Mouse (Mus musculus): Measurements from ENCODE around the gene F13a1.

Gene F13a1

DNA sequence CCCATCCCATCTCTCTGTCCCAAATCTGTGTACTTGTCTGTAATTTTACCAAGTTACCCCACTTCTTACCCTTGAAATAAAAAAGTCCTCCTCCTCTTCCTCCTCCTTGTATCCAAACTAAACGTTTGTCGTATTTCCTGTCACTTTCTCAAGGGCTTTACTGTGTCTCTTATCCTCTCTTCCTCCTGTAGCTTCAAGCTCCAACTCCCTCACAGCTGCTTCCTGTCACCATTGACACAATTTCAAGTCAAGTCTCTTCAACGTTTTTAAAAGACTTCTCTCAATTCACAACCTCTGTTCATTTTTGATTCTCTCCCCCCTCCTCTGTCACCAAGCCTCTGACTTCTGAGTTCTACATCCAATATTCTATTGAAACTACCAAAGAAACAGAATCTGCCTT, at the start of gene F13a1:
Gene F13a1 (minus strand): TSS at position 119 of the 400 bp plus-strand sequence.
- DNase-seq (ENCODE audit: low spot score in 2 of 2), result no peak

DNA sequence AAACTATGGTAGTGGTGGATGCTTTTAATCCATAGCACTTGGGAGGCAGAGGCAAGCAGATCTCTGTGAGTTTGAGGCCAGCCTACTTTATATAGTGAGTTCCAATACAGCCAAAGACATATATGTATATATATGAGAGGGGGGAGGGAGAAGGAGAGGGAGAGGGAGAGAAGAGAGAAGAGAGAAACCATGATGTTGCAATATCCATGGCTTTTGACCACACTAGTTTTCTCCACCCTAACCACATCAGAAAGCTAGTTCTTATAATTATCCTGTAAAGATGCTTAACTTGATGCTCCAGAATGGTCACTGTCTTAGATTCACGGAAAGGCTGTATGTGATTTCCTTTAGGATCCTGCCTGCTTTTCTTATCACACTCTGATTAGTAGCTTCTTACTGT, 41.6 kb upstream of the F13a1 start:
- no peak for DNase-seq (ENCODE audit: low spot score in 2 of 2)

DNA sequence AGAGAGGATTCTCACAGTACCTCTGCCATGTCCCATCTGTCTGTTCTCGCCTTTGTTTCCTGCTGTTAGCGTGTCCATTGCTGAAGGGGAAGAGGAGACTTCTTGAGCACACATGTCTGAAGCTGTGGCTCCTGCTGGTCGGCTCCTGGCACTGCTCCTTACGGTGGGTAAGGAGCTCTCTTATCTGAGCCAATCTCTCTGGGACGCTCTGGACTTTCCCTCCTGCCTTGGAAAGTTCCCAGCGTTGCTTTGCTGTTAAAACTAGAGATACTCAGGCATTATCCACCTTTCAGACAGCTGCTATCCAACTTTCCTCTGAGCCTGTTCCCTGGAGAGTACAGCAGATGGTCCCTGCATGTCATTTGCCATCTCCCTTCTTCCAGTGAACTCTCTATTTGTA, 39.1 kb upstream of the F13a1 start:
- no peak for DNase-seq (ENCODE audit: low spot score in 2 of 2)

- DNase-seq (ENCODE audit: low spot score in 2 of 2), result no peak
Observed at GRCm38 (mm10) chr13:37081506-37082241, 31.6 kb upstream of the F13a1 start.

GRCm38 (mm10) chr13:37071390-37071789, 21.3 kb upstream of the F13a1 start:
- DNase-seq (ENCODE audit: low spot score in 2 of 2), result no peak

- DNase-seq (ENCODE audit: low spot score in 2 of 2), result no peak
Observed at GRCm38 (mm10) chr13:37070824-37071223, 20.8 kb upstream of the F13a1 start.

DNA sequence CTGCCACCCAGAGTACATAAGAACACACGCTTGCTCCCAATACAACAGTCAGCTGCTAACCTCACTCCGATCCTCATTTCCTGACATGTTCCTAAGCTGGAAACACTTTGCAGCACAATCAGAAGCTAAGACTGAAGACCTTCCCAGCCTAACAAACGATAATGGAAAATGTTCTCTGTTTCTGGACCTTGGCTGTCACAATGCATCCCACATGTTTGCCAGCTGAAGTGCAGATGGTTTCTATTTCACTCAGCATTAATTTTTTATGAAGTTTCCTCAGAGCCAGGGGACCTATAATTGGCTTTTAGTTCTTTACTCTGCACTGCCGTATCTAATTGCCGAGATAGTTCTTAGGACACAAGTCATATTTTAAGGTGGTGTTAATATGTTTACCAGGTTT, 10.8 kb upstream of the F13a1 start:
- DNase-seq (ENCODE audit: low spot score in 2 of 2), result no peak

DNA sequence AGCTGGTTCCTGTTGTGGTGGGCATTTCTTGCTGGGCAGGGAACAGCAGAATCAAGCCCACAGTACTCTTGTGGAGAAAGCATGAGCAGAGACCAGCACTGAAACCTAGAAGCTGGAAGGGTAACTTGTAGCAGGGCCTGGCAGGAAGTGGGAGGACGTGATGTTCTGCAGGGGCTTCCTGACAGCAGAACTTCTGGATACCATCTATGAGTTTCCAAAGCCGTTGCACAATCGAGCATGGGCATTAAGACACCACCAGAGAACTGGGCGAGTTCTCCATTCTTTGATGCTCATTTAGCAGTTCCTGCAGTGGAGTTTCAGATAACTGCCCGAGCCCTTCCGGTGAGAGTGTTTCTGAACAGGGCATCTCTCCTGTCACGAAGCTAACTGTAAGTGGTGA, 6.6 kb upstream of the F13a1 start:
- no peak for DNase-seq (ENCODE audit: low spot score in 2 of 2)

- no peak for DNase-seq (ENCODE audit: low spot score in 2 of 2)
Observed at GRCm38 (mm10) chr13:37049631-37050030, 413 bp downstream of the F13a1 start.

DNA sequence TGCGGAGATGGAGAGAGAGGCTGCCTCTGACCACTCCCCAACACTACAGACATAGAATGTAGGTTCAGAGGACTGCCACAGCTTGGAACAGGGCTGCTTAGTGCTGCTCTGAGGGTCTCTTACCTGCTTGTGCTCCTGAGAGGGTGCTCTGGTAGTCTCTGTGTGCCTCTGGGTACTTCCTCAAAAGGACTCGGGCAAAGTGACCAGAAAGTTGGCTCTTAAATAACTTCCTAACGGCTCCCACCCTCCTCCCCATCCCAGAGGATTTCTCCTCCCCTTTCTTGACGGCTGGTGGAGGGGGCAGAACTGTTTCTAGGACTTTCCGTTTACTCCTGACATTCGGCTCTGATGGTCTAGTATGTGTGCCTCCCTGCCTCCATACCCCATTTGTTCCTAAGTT, 1.0 kb downstream of the F13a1 start:
- DNase-seq (ENCODE audit: low spot score in 2 of 2), result no peak

DNA sequence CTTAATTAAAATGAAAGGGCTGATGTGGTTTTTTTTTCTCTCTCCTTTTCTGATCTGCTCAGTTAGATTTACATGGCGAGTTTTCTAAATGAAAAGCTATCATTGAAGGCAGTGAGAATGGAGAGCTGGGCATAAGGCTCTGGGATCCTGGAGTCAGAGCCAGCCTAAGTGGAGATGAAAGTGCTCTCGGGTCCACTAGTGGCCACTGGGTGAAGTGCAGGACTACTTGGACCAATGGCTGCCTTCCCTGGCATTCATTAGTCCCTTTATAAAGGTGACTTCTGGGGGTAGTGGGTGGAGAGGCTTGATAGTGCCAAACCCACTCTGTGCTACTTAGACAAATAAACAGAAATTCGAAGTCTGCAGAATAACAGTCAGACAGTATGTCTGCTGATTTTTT, 5.0 kb downstream of the F13a1 start:
- no peak for DNase-seq (ENCODE audit: low spot score in 2 of 2)

DNA sequence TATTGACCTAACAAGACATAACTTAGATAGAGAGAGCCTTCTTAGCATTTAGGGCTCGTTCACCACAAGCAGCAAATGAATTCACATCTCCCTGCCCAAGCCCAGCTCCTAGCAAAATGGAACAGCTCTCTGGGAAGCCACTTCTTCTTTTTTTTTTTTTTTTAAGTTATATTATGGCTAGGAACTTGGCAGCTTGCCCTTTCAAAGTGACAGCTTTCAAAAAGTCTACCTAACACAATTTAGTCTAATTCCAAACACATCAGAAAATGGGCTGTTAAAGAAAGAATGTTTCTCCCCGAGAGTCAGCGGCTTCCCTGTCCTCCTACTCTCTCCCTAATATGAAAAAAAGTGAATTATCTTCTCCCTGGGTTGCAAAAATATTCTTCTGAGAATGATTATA, 15.3 kb downstream of the F13a1 start:
- DNase-seq (ENCODE audit: low spot score in 2 of 2), result no peak

- DNase-seq (ENCODE audit: low spot score in 2 of 2), result no peak
Observed at GRCm38 (mm10) chr13:37025996-37026579, 24.0 kb downstream of the F13a1 start.

GRCm38 (mm10) chr13:37021575-37021974, 28.5 kb downstream of the F13a1 start:
- no peak for DNase-seq (ENCODE audit: low spot score in 2 of 2)

DNA sequence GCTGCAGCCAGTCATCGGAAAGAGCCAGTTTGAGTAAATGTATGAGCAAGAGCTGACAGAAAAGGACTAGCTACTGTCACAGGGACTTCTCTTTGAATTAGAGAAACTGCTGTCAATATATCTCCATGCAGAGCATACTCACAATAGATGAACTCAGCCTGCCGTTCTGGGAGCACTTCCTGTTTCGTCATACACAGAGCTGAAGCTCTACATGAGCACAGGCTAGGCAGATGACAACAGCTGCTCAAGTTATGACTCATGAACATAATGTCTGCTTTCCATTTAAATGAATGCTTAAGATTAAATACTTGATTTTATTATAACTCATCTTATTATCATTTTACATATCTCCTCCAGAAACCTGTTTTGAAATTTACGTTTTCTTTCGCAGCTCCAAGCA, 39.3 kb downstream of the F13a1 start:
- DNase-seq (ENCODE audit: low spot score in 2 of 2), result no peak

- DNase-seq (ENCODE audit: low spot score in 2 of 2), result no peak
Observed at GRCm38 (mm10) chr13:37006224-37006623, 43.8 kb downstream of the F13a1 start.

GRCm38 (mm10) chr13:36999210-36999705, 50.8 kb downstream of the F13a1 start:
- no peak for DNase-seq (ENCODE audit: low spot score in 2 of 2)

GRCm38 (mm10) chr13:36993593-36993992, 56.5 kb downstream of the F13a1 start:
- DNase-seq (ENCODE audit: low spot score in 2 of 2), result no peak

- no peak for DNase-seq (ENCODE audit: low spot score in 2 of 2)
Observed at GRCm38 (mm10) chr13:36988392-36988791, 61.7 kb downstream of the F13a1 start.

DNA sequence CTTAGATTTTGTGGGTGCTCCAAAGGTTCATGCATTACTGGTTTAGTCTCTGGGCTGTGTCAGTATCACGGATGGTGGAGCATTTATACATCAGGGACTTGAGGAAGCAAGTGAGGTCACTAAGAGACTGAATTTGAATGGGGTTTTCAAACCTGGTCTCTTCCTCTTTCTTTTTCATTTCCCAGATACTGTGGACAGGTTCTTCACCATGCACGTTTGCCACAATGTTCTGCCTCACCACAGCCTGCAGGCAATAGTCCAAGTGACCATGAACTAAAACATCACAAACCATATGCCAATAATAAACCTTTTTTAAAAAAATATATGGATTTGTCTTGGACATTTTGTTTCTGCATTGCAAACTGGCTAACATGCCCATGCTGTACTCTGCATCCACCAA, 77.0 kb downstream of the F13a1 start:
- no peak for DNase-seq (ENCODE audit: low spot score in 2 of 2)

- no peak for DNase-seq (ENCODE audit: low spot score in 2 of 2)
Observed at GRCm38 (mm10) chr13:36972226-36972625, 77.8 kb downstream of the F13a1 start.

DNA sequence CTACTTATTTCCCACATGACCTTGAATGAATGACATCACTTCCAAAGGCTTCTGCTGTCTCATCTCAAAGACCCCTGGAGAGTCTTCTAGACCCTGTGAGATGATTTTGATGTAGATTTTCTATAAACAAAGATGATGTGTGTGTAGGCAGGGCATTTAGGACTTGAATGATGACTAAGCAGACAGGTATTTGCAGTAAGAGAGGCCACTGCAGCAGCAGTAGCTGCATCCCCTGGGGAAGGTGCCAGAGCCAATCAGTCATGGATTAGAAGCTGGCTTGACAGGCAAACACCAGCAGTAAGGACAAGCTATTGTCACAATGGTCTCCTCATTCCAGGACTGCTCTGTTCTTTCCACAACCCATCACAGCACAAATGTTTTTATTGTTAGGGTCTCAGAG, 87.1 kb downstream of the F13a1 start:
- DNase-seq (ENCODE audit: low spot score in 2 of 2), result no peak

DNA sequence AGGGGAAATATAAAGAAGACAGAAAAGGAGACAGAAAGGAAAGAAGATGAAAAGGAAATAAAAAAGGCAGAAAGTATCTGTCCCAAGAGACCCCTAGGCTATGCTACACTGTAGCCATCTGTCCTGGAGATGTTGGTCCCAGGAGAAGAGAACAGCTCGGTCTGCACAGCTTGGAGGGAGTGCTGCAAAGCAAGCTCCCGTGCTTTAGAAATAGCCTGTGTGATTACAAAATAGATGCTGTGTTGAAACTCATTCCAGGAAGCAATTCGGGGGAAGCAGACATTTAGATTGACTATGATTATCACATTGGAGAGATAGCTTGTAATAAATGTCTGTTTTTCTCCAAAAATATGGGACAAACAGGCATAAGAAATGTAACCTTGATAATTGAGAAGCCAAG, 91.0 kb downstream of the F13a1 start:
- no peak for DNase-seq (ENCODE audit: low spot score in 2 of 2)

GRCm38 (mm10) chr13:36954937-36955336, 95.1 kb downstream of the F13a1 start:
- no peak for DNase-seq (ENCODE audit: low spot score in 2 of 2)

All from frontal cortex, postnatal 10 days (tissue).